Mouse (Mus musculus) embryo, embryonic 11 days (tissue): ENCODE data around the gene Pex5l.
A peak's percentile ranks its signal among the peaks of the same experiment; 100 is the strongest.

ENCODE experiments used
- DNase-seq: peaks from one replicate; pipeline ENCODE4 v3.0.0-alpha.2; 2015

The Pex5l gene

GRCm38 (mm10) chr3:33061428-33061827 lies 81.6 kb downstream of the Pex5l start:
- DNase-seq: peak; percentile 17

DNA sequence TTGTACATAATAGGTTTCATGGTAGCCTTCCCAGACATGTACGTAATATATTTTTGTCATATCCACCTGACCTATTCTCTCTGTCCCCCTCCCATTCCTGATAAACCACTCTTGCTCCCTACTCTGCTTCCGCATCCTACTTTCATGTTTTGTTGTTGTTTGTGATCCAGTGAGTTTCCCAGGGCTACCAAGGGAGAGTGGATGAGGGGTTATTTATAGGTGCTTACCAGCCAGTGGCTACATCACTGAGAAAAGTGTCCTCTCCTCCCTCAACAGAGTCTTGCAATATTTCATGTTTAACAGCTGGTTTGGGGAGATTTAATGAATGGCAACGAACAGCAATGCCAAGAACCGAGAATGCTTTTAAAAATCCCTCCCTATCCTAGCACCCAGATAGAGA lies 82.0 kb downstream of the Pex5l start:
- DNase-seq: no peak

DNA sequence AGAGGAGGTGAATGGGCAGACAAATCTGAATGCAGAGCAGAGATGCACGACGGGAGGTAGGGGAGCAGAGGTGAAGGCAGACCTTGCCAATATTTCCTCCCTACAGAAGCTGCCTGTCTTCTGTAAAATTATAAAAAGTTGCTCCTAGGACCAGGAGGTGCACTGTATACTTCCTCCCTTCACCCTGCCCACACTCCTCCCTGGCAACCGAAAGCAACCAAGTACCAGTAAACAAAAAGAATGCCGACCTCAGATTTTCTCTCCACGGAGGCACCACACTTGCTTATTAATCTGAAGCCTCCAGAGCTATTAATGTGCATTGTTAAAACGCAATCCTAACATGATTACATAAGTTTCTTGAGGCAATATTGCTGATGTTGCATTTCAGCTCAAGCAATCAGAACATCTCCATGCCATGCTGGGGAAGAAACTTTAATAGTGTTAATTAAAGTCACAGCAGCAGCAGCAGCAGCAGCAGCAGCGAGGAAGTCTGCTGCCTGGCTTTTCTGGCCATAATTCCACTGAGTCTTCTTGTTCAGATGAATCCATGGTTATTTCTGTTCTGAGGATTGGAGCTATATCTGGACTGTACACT lies 82.6 kb downstream of the Pex5l start:
- no peak for DNase-seq

DNA sequence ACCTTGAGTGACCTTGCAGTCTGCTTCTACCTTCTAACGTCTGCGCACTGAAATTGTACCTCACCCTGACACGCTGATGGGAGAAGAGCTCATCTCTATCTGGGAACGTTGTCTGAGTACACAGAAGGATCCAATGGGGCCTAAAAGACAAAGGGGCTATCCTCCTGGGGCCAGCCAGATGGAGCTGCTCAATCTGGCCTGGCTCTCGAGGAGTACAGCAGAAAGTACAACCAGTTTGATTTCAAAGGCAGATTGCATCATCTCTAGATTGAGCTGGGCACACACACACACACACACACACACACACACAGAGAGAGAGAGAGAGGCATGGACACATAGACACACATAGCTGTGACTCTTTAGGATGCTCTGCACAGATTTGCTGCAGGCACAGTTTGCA lies 94.7 kb downstream of the Pex5l start:
- DNase-seq: no peak

GRCm38 (mm10) chr3:33044799-33045106 lies 98.3 kb downstream of the Pex5l start:
- DNase-seq: no peak

- peak; percentile 49 for DNase-seq
Observed at GRCm38 (mm10) chr3:33043896-33044798, 98.9 kb downstream of the Pex5l start.

GRCm38 (mm10) chr3:33024566-33024965 lies 118.5 kb downstream of the Pex5l start:
- peak; percentile 18 for DNase-seq

GRCm38 (mm10) chr3:33003901-33004300 lies 139.1 kb downstream of the Pex5l start:
- no peak for DNase-seq

GRCm38 (mm10) chr3:33001769-33002168 lies 141.3 kb downstream of the Pex5l start:
- no peak for DNase-seq

DNA sequence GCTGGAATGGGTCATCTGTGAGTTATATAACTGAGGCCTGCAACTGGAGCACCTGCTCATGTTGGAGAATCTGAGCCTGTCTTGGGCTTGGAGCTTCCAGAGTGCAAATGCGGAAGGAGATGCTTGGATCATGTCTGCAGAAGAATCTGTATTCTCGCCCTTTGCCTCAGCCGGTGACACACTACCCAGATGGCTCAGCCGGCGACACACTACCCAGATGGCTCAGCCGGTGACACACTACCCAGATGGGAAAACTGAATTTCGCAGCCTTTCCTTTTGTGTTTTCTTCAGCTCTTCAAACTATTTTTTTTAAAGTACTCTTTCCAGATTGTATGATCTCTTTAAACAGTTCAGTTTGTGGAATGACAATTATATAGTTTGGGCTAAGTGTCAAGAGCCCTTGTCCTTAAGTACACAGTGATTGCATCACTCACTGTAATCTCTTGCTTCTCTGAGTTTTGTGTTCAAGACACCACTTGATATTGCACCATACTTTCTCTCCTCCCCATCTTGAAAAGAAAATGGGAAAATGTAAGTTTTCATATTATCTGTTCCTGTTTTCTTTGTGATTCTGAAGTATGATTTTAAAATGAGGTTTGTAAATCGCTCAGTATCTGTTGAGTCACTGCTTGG lies 142.5 kb downstream of the Pex5l start:
- DNase-seq: no peak

DNA sequence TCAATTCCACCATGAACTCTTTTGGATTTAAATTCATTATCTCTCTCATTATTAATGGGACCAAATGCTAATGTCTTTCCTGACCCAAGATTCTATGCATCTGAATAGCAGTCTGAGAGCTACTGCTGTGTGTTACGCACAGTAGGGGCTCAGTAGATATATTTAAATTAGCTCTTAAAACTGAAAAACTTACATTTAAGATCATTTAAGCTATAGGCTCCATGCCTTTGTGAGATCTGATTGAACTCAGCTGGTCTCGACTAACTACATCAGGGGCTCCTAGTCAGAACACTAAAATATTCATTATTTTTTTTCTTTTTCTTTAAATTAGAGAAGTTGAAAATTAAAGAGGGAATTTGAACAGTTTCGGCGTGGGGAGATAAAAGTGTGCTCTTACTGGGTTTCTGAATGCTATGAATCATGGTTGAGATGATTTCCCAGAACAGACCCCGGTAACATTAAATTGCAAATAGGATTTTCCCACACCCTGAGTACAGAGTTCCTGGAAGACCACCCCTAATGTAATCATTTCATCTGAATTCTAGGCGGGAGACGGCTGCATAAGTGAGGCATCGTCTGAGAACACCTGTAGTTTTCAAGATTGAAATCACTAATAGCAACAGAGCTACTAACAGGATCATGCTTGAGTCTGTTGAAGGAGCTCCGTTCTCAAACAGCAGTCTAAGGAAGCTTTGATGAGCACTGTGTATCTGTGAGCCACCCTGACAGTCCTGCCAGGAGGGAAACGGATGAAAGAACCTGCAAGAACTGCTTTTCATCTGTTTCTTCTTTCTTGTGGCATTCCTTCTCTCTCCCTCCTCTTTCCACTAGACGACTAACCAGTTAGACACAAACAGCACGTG lies 151.1 kb downstream of the Pex5l start:
- no peak for DNase-seq

GRCm38 (mm10) chr3:32987806-32988205 lies 155.2 kb downstream of the Pex5l start:
- no peak for DNase-seq

DNA sequence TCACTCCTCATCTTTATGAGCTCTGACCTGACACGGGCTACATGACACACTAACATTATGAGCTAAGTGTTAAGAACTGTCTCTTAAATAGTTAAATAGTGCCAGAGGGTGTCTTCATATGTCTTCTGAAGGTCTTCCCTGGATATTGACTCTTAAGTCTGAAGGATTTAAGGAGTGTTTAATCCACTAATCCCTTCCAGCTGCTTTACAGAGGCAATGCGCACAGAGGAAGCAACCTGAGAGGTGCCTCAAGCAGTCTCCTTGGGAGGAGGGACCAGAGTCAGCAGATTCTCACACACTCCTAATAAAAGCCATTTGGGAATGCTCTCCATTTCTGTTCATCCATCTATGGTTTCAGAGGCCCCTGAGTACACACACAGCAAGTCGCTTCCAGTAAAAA lies 157.9 kb downstream of the Pex5l start:
- DNase-seq: peak; percentile 63

DNA sequence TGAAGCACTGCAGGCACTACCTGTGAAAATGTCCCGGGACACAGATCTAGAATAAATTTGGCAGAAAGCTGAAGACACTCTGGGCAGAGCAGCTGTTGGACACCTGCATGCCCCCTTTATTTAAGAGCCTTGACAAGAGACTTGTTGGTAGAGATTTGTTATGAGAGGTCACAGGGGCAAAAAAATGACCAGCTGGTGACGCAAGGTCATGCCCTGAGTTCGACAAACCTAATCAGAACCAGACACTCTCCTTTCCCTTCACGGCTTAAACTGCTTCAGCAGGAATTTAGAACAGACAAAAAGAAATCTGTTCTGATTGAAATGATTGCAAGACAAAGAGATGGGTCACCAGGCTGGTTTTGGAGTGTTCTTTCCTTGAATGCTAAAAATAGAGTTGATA lies 163.1 kb downstream of the Pex5l start:
- DNase-seq: peak; percentile 54

DNA sequence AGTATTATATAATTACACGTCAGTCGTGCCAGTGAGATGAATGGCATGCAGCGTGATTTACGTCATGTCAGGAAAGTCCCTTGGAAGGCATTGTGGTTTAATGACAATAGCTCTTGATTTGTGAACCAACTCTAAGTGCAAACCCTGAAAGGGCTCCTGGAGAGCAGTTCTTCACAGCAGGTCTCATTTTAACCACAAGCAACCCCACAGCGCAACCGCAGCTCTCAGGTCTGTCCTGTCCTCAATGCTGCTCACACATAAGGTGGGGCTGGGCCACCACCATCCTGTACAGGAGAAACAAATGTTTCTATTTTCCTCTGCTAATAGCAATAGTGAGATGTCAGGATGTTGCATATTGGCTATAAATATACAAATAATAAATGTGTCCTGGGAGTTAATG lies 163.8 kb downstream of the Pex5l start:
- peak; percentile 8 for DNase-seq

DNA sequence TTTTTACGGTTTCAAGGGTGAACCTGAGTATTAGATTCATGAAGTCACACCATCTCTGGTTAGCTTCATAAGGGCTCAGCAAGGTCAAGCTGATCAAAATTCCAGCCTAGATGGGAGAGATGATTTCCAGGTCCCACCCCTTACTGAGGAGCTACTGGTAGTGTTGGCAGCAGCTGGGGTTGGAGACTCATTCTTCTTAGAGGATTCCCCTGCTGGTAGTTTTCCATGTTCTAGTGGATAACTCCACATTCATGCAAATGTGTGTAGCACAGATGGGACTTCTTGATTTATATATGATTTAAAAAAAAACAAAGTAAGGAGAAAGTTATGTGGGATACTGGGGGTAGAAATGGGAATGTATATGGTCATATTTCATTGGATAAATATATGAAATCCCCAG lies 172.8 kb downstream of the Pex5l start:
- DNase-seq: no peak

GRCm38 (mm10) chr3:32968671-32969425 lies 174.2 kb downstream of the Pex5l start:
- DNase-seq: no peak

DNA sequence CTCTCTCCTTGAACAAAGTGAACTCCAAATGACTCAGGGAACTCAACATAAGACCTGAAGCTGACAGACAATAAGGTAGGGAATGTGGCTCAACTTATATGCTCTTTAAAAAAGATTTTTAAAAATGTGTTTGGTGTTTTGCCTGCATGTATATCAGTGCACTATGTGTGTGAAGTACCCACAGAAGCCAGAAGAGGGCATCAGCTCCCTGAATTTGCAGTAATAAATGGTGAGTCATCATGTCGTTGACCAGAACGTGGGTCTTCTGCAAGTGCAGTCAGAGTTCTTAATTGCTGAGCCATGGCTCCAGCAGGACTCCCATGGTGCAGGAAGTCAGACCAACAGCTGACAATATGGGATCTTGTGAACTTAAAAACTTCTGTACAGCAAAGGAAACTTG lies 177.5 kb downstream of the Pex5l start:
- DNase-seq: peak; percentile 60

DNA sequence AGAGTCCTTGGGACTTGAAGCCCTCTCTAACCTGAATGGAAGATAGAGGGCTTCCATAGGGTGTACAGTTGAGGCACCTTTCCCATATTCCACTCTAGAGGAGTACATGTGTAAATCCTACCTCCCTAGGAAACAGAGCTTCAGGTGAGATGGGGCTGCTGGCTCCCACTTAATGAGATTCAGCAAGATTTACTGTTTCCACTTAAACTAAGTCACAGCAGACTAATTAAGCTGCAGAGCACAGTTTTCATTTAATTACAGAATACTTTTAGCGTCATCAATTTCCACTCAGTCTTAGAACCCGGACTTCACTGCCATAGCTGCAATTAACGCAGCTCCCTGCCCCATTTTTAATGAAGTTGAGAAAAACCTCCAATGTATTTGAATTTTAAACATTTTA lies 181.6 kb downstream of the Pex5l start:
- no peak for DNase-seq

DNA sequence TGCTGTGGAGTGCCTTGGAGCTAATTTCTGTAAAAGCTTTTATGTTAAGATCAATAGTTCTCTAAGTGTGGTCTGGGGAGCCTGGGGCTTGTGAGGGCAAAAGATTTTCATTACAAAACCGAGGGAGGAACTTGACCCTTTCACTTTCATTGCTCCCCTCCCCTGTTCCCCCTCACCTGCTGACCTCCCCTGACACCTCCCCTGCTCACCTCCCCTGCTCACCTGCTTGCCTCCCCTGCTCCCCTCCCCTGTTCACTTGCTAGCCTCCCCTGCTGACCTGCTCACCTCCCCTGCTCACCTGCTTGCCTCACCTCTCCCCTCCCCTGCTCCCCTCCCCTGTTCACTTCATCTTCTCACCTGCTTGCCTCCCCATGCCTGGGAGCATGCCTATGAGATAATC lies 191.7 kb downstream of the Pex5l start:
- no peak for DNase-seq

DNA sequence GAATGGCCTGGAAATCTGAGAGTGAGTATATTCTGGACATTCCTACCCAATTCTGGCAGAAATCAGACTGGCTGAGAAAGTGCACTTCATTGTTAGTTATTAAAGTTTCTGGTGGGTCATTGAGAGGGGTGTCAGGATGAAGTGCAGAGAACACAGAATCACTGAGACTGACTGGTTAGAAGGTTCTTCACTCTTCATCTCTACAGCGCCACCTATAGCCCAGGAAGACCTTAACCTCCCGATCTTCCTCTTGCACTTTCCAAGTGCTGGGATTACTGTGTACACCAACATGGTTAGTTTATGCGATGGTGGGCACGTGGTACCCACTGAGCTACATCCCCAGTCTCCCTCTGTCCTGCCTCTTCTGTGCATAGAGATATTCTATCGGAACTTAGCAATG lies 195.6 kb downstream of the Pex5l start:
- DNase-seq: no peak

DNA sequence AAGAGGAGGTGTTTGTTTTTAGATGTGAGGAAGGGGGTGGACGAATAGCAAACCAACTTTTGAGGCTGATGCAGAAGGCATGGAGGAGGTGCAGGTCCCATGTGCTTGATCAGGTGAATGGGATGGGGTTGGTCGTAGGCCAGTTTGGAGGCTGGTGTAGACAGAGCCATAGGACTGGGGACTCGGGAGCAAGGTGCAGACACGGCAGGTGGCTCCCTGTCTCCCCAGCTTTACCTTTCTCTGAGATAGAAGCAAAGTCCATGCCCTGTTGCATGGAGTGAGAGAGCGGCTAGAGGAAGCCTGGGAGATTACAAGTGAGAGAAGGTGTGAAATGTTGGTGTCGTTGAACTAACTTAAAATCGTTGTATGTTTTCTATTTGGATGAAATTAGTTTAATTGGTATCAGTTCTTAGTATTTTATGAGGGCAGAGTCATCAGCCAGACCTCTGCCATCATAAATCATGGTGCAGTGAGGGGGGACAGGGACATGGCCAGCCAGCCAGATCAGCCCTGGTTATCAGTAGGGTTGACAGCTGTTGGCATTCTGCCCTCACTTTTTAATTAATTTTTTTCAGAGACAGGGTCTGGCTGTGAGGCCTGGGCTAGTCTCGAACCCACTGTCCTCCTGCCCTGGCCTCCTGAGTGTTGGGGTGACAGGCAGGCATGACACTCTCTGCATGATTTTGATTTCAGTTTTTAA lies 203.1 kb downstream of the Pex5l start:
- no peak for DNase-seq
